Mouse (Mus musculus) spleen, adult 12 weeks (tissue): ENCODE data around the gene Lamb3.

Experiments
- DNase-seq: peaks from one replicate; pipeline ENCODE4 v3.0.0; 2022; ENCODE audit warnings: low spot score

Gene Lamb3

GRCm38 (mm10) chr1:193201383-193201778 is 6.1 kb upstream of the Lamb3 start, which contains the start of gene Traf3ip3:
Gene Traf3ip3, minus strand, starts transcription at chr1:193201703.
- peak; percentile 62 for DNase-seq

GRCm38 (mm10) chr1:193203821-193204220 is 3.7 kb upstream of the Lamb3 start:
- no peak for DNase-seq

- no peak for DNase-seq
Measured at GRCm38 (mm10) chr1:193205431-193205830, 2.1 kb upstream of the Lamb3 start.

- peak; percentile 37 for DNase-seq
Measured at GRCm38 (mm10) chr1:193208178-193208577, 679 bp downstream of the Lamb3 start.

- no peak for DNase-seq
Measured at GRCm38 (mm10) chr1:193211371-193211770, 3.9 kb downstream of the Lamb3 start.

GRCm38 (mm10) chr1:193214053-193214452 is 6.6 kb downstream of the Lamb3 start:
- no peak for DNase-seq

- DNase-seq: no peak
Measured at GRCm38 (mm10) chr1:193216000-193216399, 8.5 kb downstream of the Lamb3 start.

- no peak for DNase-seq
Measured at GRCm38 (mm10) chr1:193220408-193220807, 12.9 kb downstream of the Lamb3 start.

- DNase-seq: no peak
Measured at GRCm38 (mm10) chr1:193225531-193225930, 18.0 kb downstream of the Lamb3 start.

- no peak for DNase-seq
Measured at GRCm38 (mm10) chr1:193226114-193226513, 18.6 kb downstream of the Lamb3 start.

- DNase-seq: no peak
Measured at GRCm38 (mm10) chr1:193226724-193227522, 19.4 kb downstream of the Lamb3 start.

GRCm38 (mm10) chr1:193227537-193227936 is 20.0 kb downstream of the Lamb3 start:
- no peak for DNase-seq

- DNase-seq: no peak
Measured at GRCm38 (mm10) chr1:193229570-193229969, 22.1 kb downstream of the Lamb3 start.

- DNase-seq: no peak
Measured at GRCm38 (mm10) chr1:193230531-193230930, 23.0 kb downstream of the Lamb3 start.

- DNase-seq: no peak
Measured at GRCm38 (mm10) chr1:193230935-193231334, 23.4 kb downstream of the Lamb3 start.

GRCm38 (mm10) chr1:193232732-193233131 is 25.2 kb downstream of the Lamb3 start:
- DNase-seq: no peak

GRCm38 (mm10) chr1:193234130-193234645 is 26.7 kb downstream of the Lamb3 start:
- no peak for DNase-seq

GRCm38 (mm10) chr1:193234930-193235329 is 27.4 kb downstream of the Lamb3 start:
- DNase-seq: no peak

GRCm38 (mm10) chr1:193238426-193238825 is 30.9 kb downstream of the Lamb3 start:
- no peak for DNase-seq

- DNase-seq: no peak
Measured at GRCm38 (mm10) chr1:193241436-193241835, 33.9 kb downstream of the Lamb3 start.

- no peak for DNase-seq
Measured at GRCm38 (mm10) chr1:193242238-193242637, 34.7 kb downstream of the Lamb3 start.

- DNase-seq: peak; percentile 11
Measured at GRCm38 (mm10) chr1:193242863-193243262, 35.4 kb downstream of the Lamb3 start.

GRCm38 (mm10) chr1:193243571-193244193 is 36.2 kb downstream of the Lamb3 start:
- no peak for DNase-seq
